Mouse (Mus musculus): ENCODE data around the gene Spred2.

Gene Spred2

GRCm38 (mm10) chr11:19925976-19926842 is 2.0 kb downstream of the Spred2 start:
- DNase-seq: peak; percentile 55 to 64

- peak in 1 of 2 experiments; percentile 22 for DNase-seq
These were observed 2.6 kb downstream of the Spred2 start for GRCm38 (mm10) chr11:19926843-19927120.

GRCm38 (mm10) chr11:19928633-19929032 is 4.5 kb downstream of the Spred2 start:
- DNase-seq: peak in 1 of 2 experiments; percentile 39

- DNase-seq: peak in 1 of 2 experiments; percentile 38
These were observed 5.1 kb downstream of the Spred2 start for GRCm38 (mm10) chr11:19929087-19929865.

DNA sequence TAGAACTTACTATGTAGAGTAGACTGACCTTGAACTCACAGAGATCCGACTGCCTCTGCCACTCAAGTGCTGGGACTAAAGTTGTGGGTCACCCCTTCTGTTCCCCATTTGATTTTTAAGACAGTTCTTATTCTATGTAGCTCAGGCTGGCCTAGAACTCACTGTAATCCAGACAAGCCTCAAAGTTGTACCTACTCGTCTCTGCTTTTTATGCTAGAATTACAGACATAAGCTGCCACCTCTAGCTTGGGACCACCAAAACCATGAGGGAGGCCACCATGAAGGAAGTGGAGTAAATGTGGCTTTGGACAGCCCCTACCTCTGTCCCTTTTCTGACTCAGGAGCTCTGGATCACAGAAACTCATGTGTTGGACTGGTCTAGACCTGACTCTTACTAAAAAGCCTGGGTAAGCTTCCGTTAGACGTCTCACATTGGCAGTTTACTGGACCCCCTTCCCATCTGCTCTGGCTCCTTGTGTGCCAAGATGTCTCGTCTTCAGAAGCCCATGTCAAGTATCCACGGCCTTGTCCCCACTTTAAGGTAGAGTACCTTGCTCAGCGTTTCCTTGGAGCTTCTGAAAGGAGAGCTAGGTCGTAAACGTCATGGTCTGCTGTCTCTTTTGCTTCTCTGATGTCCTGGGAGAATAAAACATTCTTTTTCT is 7.5 kb downstream of the Spred2 start:
- peak in 1 of 2 experiments; percentile 10 for DNase-seq

- no peak for DNase-seq
These were observed 8.9 kb downstream of the Spred2 start for GRCm38 (mm10) chr11:19932983-19933511.

GRCm38 (mm10) chr11:19935524-19936354 is 11.6 kb downstream of the Spred2 start:
- DNase-seq: peak; percentile 47 to 51

DNA sequence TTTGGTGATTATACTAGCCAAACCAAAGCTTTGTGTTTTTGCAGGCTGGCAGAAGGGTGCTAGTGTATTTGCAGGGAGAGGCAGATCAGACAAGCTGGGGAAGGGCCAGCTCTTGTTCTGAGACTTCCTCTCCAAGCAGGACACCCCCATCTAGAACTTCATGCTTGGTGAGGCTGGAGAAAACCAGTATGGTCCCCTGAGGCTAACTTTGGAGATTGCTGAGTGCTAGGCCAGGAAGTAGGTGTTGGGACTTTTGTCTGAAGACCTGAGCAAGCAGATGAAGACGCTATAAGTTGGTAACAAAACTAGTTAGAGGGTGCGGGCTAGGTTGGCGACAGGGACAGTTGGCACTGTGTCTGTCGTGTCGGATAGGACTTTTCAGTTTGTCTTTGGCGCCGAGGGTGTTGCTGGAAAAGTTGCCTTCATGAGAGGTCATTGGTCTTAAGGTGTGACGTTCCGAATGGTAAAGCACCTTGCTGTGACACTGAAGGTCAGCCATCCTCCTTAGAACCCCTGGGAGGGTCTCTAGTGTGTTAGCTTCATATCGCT is 14.4 kb downstream of the Spred2 start:
- no peak for DNase-seq

GRCm38 (mm10) chr11:19939305-19939730 is 15.1 kb downstream of the Spred2 start:
- DNase-seq: peak; percentile 93 to 96

DNA sequence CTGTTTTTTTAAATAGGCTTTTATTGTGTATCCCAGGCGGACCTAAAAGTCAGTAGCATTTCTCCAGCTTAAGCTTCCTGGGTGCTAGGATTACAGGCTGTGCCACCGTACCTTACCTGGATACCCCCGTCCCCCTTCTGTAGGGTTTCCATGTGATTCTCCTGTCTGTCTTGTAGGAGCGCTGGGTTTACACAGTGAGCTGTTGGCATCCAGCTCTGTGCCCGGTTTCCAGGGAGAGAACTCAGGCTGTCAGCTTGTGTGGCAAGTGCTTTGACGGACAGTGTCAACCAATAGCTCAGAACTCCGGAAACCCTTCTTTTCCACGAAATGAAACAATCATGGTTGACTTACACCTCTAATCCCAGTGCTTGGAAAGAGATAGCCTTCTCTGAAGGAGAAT is 15.7 kb downstream of the Spred2 start:
- peak; percentile 53 to 69 for DNase-seq

DNA sequence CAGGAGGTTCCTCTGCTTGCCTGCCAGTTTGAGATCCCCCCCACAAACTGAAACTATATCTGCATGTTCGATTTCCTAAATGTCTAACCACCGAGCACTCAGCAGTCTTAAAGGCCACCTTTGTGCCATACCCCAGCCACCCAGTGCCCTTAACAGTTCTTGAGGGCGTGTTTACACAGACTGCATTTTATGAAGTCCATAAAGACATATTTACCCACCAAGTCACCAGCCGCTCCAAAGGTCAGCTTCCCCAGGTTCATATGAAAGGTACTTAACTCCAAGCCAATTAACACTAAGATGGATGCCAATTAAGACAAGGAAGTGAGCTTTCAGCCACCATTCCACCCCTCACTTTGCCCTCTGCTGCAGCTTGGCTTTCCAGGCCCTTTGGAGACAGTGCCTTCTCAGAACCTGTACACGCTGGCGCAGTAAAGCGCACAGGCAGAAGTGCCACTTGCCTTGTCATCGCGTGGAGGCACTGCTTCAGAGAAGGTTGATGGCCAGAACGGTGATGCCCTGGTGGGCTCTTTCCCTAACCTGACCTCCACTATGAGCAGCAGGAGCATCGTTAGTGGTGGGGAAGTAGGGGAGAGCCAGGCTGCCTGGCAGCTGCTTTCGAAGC is 17.1 kb downstream of the Spred2 start:
- DNase-seq: no peak

DNA sequence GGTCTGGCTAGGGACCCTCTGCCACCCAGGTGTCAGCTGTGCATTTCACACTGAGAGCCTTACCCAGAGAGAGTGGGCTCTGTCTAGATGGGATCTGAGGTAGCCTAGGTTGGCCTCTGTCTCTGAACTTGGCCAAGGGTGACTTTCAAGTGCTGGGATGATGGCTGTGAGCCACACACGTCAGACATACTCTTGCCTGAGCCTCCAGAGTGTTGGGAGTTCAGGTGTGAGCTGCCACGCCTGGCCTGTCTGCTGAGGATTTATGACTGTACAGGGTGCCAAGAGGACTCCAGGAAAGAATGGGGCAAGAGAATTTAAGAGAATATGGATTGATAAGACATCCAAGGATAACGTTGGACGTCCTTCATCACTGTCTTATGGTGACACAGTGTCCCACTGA is 17.8 kb downstream of the Spred2 start:
- DNase-seq: no peak

DNA sequence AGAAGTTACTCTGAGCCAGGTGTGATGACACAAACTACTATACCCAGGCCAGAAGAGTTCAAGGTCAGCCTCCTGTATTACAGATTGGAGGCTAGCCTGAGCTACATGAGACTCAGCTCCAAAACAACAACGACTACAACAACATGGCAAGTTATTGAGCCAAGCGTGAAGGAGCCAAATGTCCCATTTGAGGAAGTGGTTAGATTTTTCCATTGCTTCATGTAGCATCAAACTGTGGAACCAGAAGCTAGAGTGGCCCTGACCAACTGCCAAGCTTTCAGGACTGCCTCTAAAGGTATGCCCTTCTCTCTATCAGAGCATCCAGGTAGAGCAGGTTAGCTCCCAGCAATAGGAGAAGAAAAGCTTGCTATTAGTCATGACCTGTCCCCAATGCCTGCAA is 19.6 kb downstream of the Spred2 start:
- no peak for DNase-seq

DNA sequence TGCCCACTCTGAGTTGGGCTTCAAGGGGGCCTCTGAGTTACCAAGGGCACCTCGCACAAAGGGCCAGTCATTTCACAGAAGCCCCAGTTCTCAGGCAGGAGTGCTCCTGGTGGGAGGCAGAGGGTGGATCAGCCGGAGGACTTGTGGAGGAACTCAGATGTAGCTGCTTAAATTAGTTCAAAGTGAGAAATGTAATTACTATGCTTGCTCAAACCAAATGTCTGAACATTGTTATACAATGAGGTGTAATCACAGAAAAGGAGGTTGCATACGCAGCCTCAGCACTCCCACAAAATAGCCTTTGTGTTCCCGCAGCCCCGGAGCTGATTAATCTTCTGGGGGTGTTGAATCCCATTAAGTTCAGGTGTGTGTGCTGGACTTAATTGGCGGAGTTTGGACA is 20.5 kb downstream of the Spred2 start:
- no peak for DNase-seq

DNA sequence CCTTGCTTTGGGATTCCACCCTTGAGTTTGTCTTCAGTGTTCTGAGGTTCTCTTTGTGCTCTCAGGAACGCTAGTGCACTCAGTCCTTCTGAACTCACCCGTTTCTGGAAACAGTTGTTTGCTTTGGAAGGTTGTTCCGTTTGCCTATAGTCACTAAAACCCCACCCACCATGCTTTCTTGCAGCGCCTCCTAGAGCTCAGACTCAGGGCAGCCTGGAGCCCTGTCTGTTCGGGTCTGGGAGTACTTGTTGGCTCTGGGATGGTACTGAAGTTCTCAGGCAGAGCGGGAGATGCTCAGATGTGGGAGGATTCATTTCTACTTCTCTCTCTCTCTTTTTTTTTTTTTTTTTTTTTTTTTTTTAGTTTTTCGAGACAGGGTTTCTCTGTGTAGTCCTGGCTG is 22.5 kb downstream of the Spred2 start:
- no peak for DNase-seq

DNA sequence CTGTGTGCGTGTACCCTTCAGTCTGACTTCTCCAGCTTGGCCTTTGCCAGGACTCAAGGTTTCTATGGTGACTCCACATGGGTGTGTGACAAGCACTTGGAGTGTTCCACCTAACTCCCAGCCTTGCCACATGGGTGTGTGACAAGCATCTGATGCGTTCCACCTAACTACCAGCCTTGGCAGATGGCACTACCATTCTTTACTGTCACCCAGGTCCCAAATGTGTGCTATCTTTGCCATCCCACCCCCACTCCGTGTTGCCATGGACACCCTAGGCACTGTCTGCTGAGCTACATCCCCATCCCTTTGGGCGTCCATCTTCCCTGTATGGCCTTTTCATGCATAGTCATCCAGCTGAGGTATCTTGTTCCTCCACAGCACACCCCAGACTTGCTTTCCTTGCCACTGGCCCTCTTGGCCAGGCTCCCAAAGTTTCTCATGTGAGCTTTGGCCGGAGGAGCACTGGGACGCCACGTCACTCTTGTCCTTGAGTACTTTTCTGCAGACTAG is 23.5 kb downstream of the Spred2 start:
- DNase-seq: peak in 1 of 2 experiments; percentile 44

- DNase-seq: no peak
These were observed 25.6 kb downstream of the Spred2 start for GRCm38 (mm10) chr11:19949725-19950124.

DNA sequence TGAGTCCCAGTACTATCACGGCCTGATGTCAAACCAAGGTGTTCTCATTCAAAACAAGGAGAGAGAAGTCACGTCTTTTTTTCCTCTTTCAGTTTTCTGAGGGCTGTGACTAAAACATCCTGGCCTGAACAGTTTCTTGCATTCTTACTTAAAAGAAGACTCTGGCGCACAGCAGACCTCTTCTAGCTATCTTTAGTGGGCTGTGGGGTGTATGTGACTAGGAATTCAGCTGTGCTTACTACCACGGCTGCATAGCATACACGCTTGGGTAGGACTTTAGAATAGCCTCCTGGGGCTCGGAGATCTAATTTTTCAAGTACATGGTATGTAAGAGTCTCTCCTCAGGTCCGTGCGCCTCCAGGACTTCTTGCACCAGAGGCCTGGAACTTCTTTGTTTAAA is 26.0 kb downstream of the Spred2 start:
- DNase-seq: no peak

GRCm38 (mm10) chr11:19952963-19953362 is 28.8 kb downstream of the Spred2 start:
- no peak for DNase-seq

GRCm38 (mm10) chr11:19953919-19954318 is 29.7 kb downstream of the Spred2 start:
- no peak for DNase-seq

DNA sequence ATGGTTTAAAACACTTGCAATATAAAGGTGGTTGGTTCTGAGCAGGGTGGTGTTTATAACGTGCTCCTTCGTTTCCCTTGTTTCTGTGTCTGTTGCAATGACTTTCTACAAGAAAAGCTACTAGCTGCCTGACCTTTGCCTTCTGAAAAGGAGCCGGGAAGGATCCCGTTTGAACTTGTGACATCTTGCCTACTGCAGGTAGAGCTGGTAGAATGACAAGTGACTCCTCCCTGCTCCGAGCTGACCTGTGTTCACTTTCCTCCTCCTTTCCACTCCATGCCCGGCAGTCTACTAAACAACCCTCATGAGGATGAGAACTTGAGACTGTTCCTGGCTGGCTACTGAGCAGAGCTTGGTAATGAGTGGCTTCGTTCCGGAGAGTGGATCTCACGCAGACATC is 30.9 kb downstream of the Spred2 start:
- no peak for DNase-seq

Measured in cerebellum, postnatal 36 days (tissue).